Mouse (Mus musculus) heart, postnatal 36 days (tissue): ENCODE results near the gene Mob3c. TPM values are rescaled to one million over a fixed set of nuclear protein-coding genes. Genes with fewer than 3 reads are reported as not detected.

ENCODE experiments used
- DNase-seq, 2 experiments: peaks; one replicate each; pipeline ENCODE4 v3.0.0; 2021 to 2022
- intact Hi-C: fragments of 180-260 bp; cut with DNase I; formaldehyde crosslinking; loops from one replicate; pipeline ENCODE4 v1.15.1; 2025
- total RNA-seq, 2 experiments: library from RNA; stranded (reverse); gene quantifications; 2 replicates each; pipeline ENCODE4 v1.2.3; 2021

The Mob3c gene
- total RNA-seq, 2 experiments from 2014 or later = 4.7 to 5.4 TPM

- intact Hi-C loops = no loop called here
- no peak for DNase-seq
Measured at GRCm38 (mm10) chr4:115869512-115870210, 41.8 kb downstream of the Mob3c start.

- intact Hi-C loops = no loop called here
- DNase-seq = no peak
Measured at GRCm38 (mm10) chr4:115873231-115873630, 45.3 kb downstream of the Mob3c start.

GRCm38 (mm10) chr4:115878216-115878678, 50.4 kb downstream of the Mob3c start:
- intact Hi-C loops = no loop called here
- no peak for DNase-seq

GRCm38 (mm10) chr4:115878828-115879227, 50.9 kb downstream of the Mob3c start:
- DNase-seq = no peak
- intact Hi-C loops = no loop called here

GRCm38 (mm10) chr4:115881183-115881582, 53.3 kb downstream of the Mob3c start:
- intact Hi-C loops = no loop called here
- DNase-seq = no peak

- intact Hi-C loops = no loop called here
- DNase-seq = no peak
Measured at GRCm38 (mm10) chr4:115882195-115882594, 54.3 kb downstream of the Mob3c start.

GRCm38 (mm10) chr4:115884022-115884421, 56.1 kb downstream of the Mob3c start, which contains the start of gene Kncn:
Gene Kncn (plus strand): TSS chr4:115884400.
- intact Hi-C loops = no loop called here
- no peak for DNase-seq

Other genes starting within 250 kb of the Mob3c start
- gene Cyp4a32, start 227.1 kb upstream of the Mob3c start, total RNA-seq = not detected
- gene Cyp4b1, start 180.4 kb upstream of the Mob3c start, total RNA-seq = 10 to 100 TPM; 36.1 to 36.3 TPM
- 10 to 100 TPM; 38.1 to 40.8 TPM for gene Efcab14, start 90.3 kb upstream of the Mob3c start, total RNA-seq
- gene Tex38, start 47.1 kb upstream of the Mob3c start, total RNA-seq = under 1 TPM; 0.39 to 0.68 TPM
- 10 to 100 TPM; 82.3 to 95.1 TPM for gene Atpaf1, start 43.3 kb upstream of the Mob3c start, total RNA-seq
- gene Mknk1, start 11.1 kb downstream of the Mob3c start, total RNA-seq = 10 to 100 TPM; 22.8 to 23.8 TPM
- gene Kncn, start 56.3 kb downstream of the Mob3c start, total RNA-seq = not detected
- not detected for gene 6430628N08Rik, start 62.6 kb downstream of the Mob3c start, total RNA-seq
- not detected for gene Dmbx1, start 111.8 kb downstream of the Mob3c start, total RNA-seq
- gene Faah, start 189.8 kb downstream of the Mob3c start, total RNA-seq = under 1 TPM; 0.24 to 0.69 TPM
- gene Nsun4, start 225.8 kb downstream of the Mob3c start, total RNA-seq = 10 to 100 TPM; 26.9 to 30.8 TPM
- gene Uqcrh, start 247.0 kb downstream of the Mob3c start, total RNA-seq = 1,000 to 10,000 TPM; 1,926 to 1,984 TPM
- gene Lrrc41, start 247.2 kb downstream of the Mob3c start, total RNA-seq = 10 to 100 TPM; 24.0 to 26.3 TPM